Mouse (Mus musculus): ENCODE data around the gene D5Ertd579e. TPM values are rescaled to one million over a fixed set of nuclear protein-coding genes. Genes with fewer than 3 reads are reported as not detected.

D5Ertd579e gene
- polyA plus RNA-seq, 1 experiment from 2014 or later: 44.6 TPM

GRCm38 (mm10) chr5:36573354-36573753, 122.5 kb downstream of the D5Ertd579e start:
- H3K27me3 ChIP-seq: no peaks in the 10 kb centered on the region
- no peak overlapping the region for H3K4me3 ChIP-seq
- 55% methylated on average over 3 of the region's 3 CpGs for WGBS
- no peak overlapping the region for H3K27ac ChIP-seq (replicated peaks)
- no peak overlapping the region for H3K9ac ChIP-seq (replicated peaks)
- no peaks in the 10 kb centered on the region for H3K4me1 ChIP-seq
- no peak for ATAC-seq (ENCODE audit: low FRiP score, low read depth)
- no peak overlapping the region for H3K4me2 ChIP-seq (replicated peaks)
- no peaks in the 10 kb centered on the region for H3K9me3 ChIP-seq
- peaks cover 13% of the 10 kb centered on the region; the same call in 1 of the 2 replicates for H3K36me3 ChIP-seq

DNA sequence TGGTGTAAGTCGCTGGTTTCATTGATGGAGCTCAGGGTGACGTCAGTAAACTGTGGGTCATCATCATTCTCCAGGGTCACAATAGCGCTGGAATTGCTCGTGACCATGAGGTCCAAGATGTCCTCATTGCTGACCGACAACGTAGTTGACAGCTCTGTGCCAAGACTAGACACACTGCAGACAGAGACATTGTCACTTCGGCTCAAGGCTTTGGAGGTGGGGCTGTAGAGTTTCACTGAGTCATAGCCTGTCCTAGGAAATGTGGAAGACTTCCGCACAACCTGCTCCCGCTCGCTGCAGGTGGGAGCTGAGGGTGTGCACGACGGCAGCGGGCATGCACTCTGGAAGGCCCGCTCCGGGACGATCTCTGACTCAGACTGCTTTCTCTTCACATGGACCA, 124.5 kb downstream of the D5Ertd579e start:
- ATAC-seq (ENCODE audit: low FRiP score, low read depth): no peak
- Histone ChIP-seq H3K4me2 (replicated peaks) (no peak overlapping the region), H3K9me3 (no peaks in the 10 kb centered on the region), H3K4me3 (no peak overlapping the region), H3K4me1 (no peaks in the 10 kb centered on the region; the same call in 1 of the 2 replicates), H3K9ac (replicated peaks) (no peak overlapping the region), H3K27ac (replicated peaks) (no peak overlapping the region), H3K27me3 (no peaks in the 10 kb centered on the region), H3K36me3 (peaks cover 13% of the 10 kb centered on the region; the same call in 1 of the 2 replicates)
- 96% methylated on average over 16 of the region's 16 CpGs for WGBS

GRCm38 (mm10) chr5:36570546-36571245, 125.1 kb downstream of the D5Ertd579e start:
- ATAC-seq (ENCODE audit: low FRiP score, low read depth): no peak
- no peaks in the 10 kb centered on the region; the same call in 1 of the 2 replicates for H3K4me1 ChIP-seq
- H3K9me3 ChIP-seq: no peaks in the 10 kb centered on the region
- H3K4me2 ChIP-seq (replicated peaks): no peak overlapping the region
- peaks cover 13% of the 10 kb centered on the region; the same call in 1 of the 2 replicates for H3K36me3 ChIP-seq
- no peak overlapping the region for H3K4me3 ChIP-seq
- H3K27ac ChIP-seq (replicated peaks): no peak overlapping the region
- 87% methylated on average over 4 of the region's 4 CpGs for WGBS
- no peaks in the 10 kb centered on the region for H3K27me3 ChIP-seq
- H3K9ac ChIP-seq (replicated peaks): no peak overlapping the region

GRCm38 (mm10) chr5:36570098-36570497, 125.7 kb downstream of the D5Ertd579e start:
- Histone ChIP-seq H3K4me3 (no peak overlapping the region), H3K9ac (replicated peaks) (no peak overlapping the region), H3K4me2 (replicated peaks) (no peak overlapping the region), H3K27ac (replicated peaks) (no peak overlapping the region), H3K27me3 (no peaks in the 10 kb centered on the region), H3K4me1 (no peaks in the 10 kb centered on the region; the same call in 1 of the 2 replicates), H3K36me3 (peaks cover 13% of the 10 kb centered on the region; the same call in 1 of the 2 replicates), H3K9me3 (no peaks in the 10 kb centered on the region)
- no peak for ATAC-seq (ENCODE audit: low FRiP score, low read depth)
- WGBS: 95% methylated on average over 7 of the region's 7 CpGs

DNA sequence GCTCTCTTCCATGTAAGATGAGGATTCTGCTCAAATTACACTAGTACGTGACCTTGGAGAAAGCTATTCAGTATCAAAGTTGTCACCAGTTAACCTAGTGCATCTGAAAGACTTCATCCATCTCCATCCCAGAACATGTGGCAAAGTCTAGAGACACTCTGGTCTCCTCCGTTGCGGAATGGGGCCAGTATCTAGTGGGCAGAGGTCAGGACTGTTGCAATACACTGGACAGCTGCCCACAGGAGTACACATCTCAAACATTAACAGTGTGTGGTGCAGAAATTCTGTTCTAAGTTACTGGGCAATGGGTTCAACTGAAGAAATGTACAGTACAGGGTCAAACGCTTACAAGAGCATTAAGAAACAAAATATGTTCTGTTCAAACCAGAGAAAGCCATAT, 127.7 kb downstream of the D5Ertd579e start:
- Histone ChIP-seq H3K27ac (replicated peaks) (no peak overlapping the region), H3K9me3 (no peaks in the 10 kb centered on the region), H3K4me1 (no peaks in the 10 kb centered on the region; the same call in 1 of the 2 replicates), H3K4me3 (no peak overlapping the region), H3K4me2 (replicated peaks) (no peak overlapping the region), H3K36me3 (peaks cover 13% of the 10 kb centered on the region; the same call in 1 of the 2 replicates), H3K27me3 (no peaks in the 10 kb centered on the region), H3K9ac (replicated peaks) (no peak overlapping the region)
- ATAC-seq (ENCODE audit: low FRiP score, low read depth): no peak
- WGBS: 91% methylated on average over 4 of the region's 4 CpGs

DNA sequence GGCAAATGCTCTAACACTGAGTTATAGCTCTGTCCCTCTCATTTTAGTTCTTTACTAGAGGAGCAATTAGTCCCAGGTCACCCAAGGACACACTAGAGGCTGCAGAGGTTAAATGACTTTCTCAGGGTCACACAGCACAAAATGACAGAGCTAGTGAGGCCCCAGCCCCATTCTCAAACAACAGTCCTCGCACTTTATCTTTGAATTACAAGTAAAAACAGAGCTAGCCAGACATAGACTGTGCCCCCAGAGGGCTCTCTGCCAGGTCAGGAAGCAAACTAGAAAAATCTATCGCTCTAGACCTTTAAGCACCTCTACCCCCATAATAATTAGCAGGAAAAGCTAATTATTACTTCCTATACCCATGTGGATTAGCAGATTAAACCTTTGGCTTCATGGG, 128.2 kb downstream of the D5Ertd579e start:
- no peaks in the 10 kb centered on the region; the same call in 1 of the 2 replicates for H3K4me1 ChIP-seq

DNA sequence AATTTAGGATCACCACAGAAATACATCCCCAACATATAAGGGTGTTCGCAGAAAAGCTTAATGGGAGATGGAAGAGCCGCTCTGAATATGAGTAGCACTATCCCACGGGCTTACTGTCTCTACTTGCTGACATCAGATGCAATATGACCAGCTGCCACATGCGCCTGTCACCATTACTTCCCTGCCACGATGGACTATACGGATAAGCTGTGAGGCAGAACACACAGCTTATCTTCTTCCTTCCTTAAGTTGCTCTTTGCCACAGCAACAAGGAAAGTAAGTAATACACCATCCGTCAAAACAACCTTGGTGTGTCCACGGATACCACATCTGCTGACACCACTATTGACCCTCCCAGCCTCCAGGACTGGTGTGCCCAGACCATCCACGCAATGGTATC, 131.3 kb downstream of the D5Ertd579e start:
- H3K4me1 ChIP-seq: no peaks in the 10 kb centered on the region; the same call in 1 of the 2 replicates
- WGBS: 89% methylated on average over 9 of the region's 9 CpGs
- H3K27me3 ChIP-seq: no peaks in the 10 kb centered on the region
- H3K4me3 ChIP-seq: no peak overlapping the region
- H3K27ac ChIP-seq (replicated peaks): no peak overlapping the region
- H3K9me3 ChIP-seq: no peaks in the 10 kb centered on the region
- no peak overlapping the region for H3K9ac ChIP-seq (replicated peaks)
- no peak overlapping the region for H3K4me2 ChIP-seq (replicated peaks)
- no peak for ATAC-seq (ENCODE audit: low FRiP score, low read depth)
- no peaks in the 10 kb centered on the region for H3K36me3 ChIP-seq

More for the DNA sequence above, 128.2 kb downstream of the D5Ertd579e start:
- Histone ChIP-seq H3K36me3 (peaks cover 13% of the 10 kb centered on the region; the same call in 1 of the 2 replicates), H3K27me3 (no peaks in the 10 kb centered on the region), H3K9ac (replicated peaks) (no peak overlapping the region), H3K4me3 (no peak overlapping the region), H3K9me3 (no peaks in the 10 kb centered on the region), H3K27ac (replicated peaks) (no peak overlapping the region), H3K4me2 (replicated peaks) (no peak overlapping the region)
- no peak for ATAC-seq (ENCODE audit: low FRiP score, low read depth)
- WGBS: 80% methylated on average over 2 of the region's 2 CpGs

- Histone ChIP-seq H3K4me3 (no peak overlapping the region), H3K27ac (replicated peaks) (no peak overlapping the region), H3K36me3 (no peaks in the 10 kb centered on the region), H3K9me3 (no peaks in the 10 kb centered on the region), H3K4me1 (no peaks in the 10 kb centered on the region; the same call in 1 of the 2 replicates), H3K27me3 (no peaks in the 10 kb centered on the region), H3K9ac (replicated peaks) (no peak overlapping the region), H3K4me2 (replicated peaks) (no peak overlapping the region)
- WGBS: 84% methylated on average over 6 of the region's 6 CpGs
- no peak for ATAC-seq (ENCODE audit: low FRiP score, low read depth)
These were observed 132.1 kb downstream of the D5Ertd579e start for GRCm38 (mm10) chr5:36563741-36564140.

DNA sequence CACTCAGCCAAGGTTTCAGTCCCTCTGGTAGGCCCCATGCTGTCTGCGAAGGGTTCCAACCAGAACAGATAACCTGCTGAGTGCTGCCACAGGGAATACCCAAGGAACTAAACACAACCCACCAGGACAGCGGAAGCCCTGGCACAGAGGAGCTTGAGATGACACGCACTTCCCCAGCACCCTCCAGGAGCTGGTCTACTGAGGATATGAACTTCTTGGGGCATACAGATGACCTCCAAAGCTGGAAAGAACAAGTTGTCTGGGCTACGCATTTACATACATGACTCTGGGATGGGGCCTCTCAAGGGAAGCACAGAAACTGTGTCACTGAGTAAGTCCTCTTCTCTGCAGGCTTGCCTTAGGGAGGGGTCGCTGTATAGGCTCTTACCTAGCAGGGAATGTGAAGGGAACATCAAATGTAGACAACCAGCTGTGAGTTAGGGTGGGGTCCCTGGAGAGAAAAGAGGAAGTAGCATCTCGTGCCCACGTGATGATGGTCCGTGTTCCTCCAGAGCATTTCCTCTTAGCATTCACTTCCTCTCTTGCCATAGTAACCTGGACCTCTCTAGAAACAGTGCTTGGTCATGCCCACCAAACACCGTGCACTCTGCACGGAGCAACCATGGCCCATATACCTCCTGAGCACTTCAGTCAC, 132.9 kb downstream of the D5Ertd579e start:
- Histone ChIP-seq H3K9ac (replicated peaks) (no peak overlapping the region), H3K27me3 (no peaks in the 10 kb centered on the region), H3K36me3 (no peaks in the 10 kb centered on the region), H3K4me2 (replicated peaks) (no peak overlapping the region), H3K9me3 (no peaks in the 10 kb centered on the region), H3K4me1 (no peaks in the 10 kb centered on the region; the same call in 1 of the 2 replicates), H3K27ac (replicated peaks) (no peak overlapping the region), H3K4me3 (no peak overlapping the region)
- 91% methylated on average over 10 of the region's 10 CpGs for WGBS
- ATAC-seq (ENCODE audit: low FRiP score, low read depth): no peak

DNA sequence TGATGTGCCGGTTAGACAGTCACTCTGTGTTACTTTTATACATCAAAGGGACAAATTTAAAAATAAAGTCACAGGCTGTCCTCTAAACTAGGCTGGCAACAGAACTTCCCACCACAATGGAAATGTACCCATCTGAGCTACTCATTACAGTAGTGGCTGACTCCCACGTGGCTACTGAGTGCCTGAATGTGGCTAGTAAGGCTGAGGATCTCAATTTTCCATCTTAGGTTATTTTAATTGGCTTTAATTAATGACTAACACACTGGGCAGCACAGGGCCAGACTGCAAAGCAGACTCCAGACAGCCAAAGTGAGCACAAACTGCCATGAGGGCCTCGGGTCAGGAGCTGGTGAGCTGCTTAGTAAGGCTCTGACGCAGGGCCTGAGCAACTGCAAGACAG, 134.3 kb downstream of the D5Ertd579e start:
- no peak for ATAC-seq (ENCODE audit: low FRiP score, low read depth)
- 89% methylated on average over 4 of the region's 4 CpGs for WGBS
- no peak overlapping the region for H3K27ac ChIP-seq (replicated peaks)
- no peak overlapping the region for H3K4me2 ChIP-seq (replicated peaks)
- H3K9ac ChIP-seq (replicated peaks): no peak overlapping the region
- H3K4me1 ChIP-seq: peaks cover 6% of the 10 kb centered on the region; the same call in 1 of the 2 replicates
- H3K9me3 ChIP-seq: no peaks in the 10 kb centered on the region
- H3K36me3 ChIP-seq: no peaks in the 10 kb centered on the region
- H3K27me3 ChIP-seq: no peaks in the 10 kb centered on the region
- no peak overlapping the region for H3K4me3 ChIP-seq

GRCm38 (mm10) chr5:36560490-36560889, 135.3 kb downstream of the D5Ertd579e start:
- no peaks in the 10 kb centered on the region for H3K9me3 ChIP-seq
- H3K4me3 ChIP-seq: no peak overlapping the region
- H3K4me2 ChIP-seq (replicated peaks): no peak overlapping the region
- no peak overlapping the region for H3K9ac ChIP-seq (replicated peaks)
- ATAC-seq (ENCODE audit: low FRiP score, low read depth): no peak
- H3K27ac ChIP-seq (replicated peaks): no peak overlapping the region
- 91% methylated on average over 4 of the region's 4 CpGs for WGBS
- H3K4me1 ChIP-seq: peaks cover 6% of the 10 kb centered on the region; the same call in 1 of the 2 replicates
- H3K27me3 ChIP-seq: no peaks in the 10 kb centered on the region
- no peaks in the 10 kb centered on the region for H3K36me3 ChIP-seq

- Histone ChIP-seq H3K9ac (replicated peaks) (0 out of 2 replicates have a peak overlapping the region, but pooled peaks have one; percentile 28), H3K36me3 (no peaks in the 10 kb centered on the region), H3K27me3 (no peaks in the 10 kb centered on the region), H3K4me1 (peaks cover 6% of the 10 kb centered on the region; the same call in 1 of the 2 replicates), H3K27ac (replicated peaks) (no peak overlapping the region), H3K4me3 (no peak overlapping the region), H3K9me3 (no peaks in the 10 kb centered on the region), H3K4me2 (replicated peaks) (no peak overlapping the region)
- no peak for ATAC-seq (ENCODE audit: low FRiP score, low read depth)
- 91% methylated on average over 6 of the region's 6 CpGs for WGBS
These were observed 136.2 kb downstream of the D5Ertd579e start for GRCm38 (mm10) chr5:36559510-36560235.

All from midbrain, embryonic 12.5 days (tissue).